In genomic region chr13:58452651-58453413, GRCm38 (mm10) we compare ENCODE assay signal across 8 mouse cellular contexts. TPM values are rescaled to one million over a fixed set of nuclear protein-coding genes. Genes with fewer than 3 reads are reported as not detected.
DNase-seq lines count a peak whose midpoint lies in the region; ATAC-seq and TF ChIP-seq lines count a peak whose summit lies in the region.

No protein-coding gene starts in this region.

- no peak overlapping the region for H3K9ac ChIP-seq in embryonic facial prominence, embryonic 11.5 days (replicated peaks; ENCODE audit: low read length)
- H3K9ac ChIP-seq in limb, embryonic 12.5 days (replicated peaks) = peak overlapping the region; percentile 50

- peak overlapping the region; percentile 25 for H3K4me3 ChIP-seq in lung, adult 2 months (replicated peaks; ENCODE audit: extremely low read depth, low read depth, low read length)
- H3K4me3 ChIP-seq in embryonic facial prominence, embryonic 11.5 days (ENCODE audit: low read depth, low read length) = 0 out of 2 replicates have a peak overlapping the region, but pooled peaks have one; percentile 0
- peak overlapping the region; percentile 33 for H3K4me3 ChIP-seq in limb, embryonic 12.5 days (replicated peaks)
- H3K4me3 ChIP-seq in myocyte = peak overlapping the region; percentile 7

- TF ChIP-seq CTCF in lung, adult 2 months (IDR thresholded peaks at IDR 0.05; ENCODE audit: insufficient read depth, low read length) = no peak

- H3K4me2 ChIP-seq in embryonic facial prominence, embryonic 11.5 days (ENCODE audit: low read depth, low read length) = peak overlapping the region; percentile 36
- peak overlapping the region; percentile 58 for H3K4me2 ChIP-seq in limb, embryonic 12.5 days
- peak overlapping the region; percentile 64 for H3K4me2 ChIP-seq in myocyte (ENCODE audit: low read depth)

- intact Hi-C loops in heart, postnatal 36 days (cut with DNase I) = no loop called here

- no peak for TF ChIP-seq POLR2A in lung, adult 2 months (IDR thresholded peaks at IDR 0.05; ENCODE audit: borderline replicate concordance, extremely low read depth, low read depth, low read length)
- TF ChIP-seq POLR2A in myocyte (IDR thresholded peaks at IDR 0.05; ENCODE audit: insufficient read length, low read depth) = no peak

- no peak for ATAC-seq in embryonic facial prominence, embryonic 11.5 days (replicated peaks; ENCODE audit: insufficient number of reproducible peaks, low FRiP score, low TSS enrichment, low read depth)
- no peak for ATAC-seq in limb, embryonic 12.5 days (ENCODE audit: insufficient number of reproducible peaks, insufficient read depth, low FRiP score, low TSS enrichment, low read depth)

- H3K36me3 ChIP-seq in embryonic facial prominence, embryonic 11.5 days (replicated peaks; ENCODE audit: control insufficient read depth, insufficient read depth, low read depth, low read length) = no peaks in the 10 kb centered on the region
- no peaks in the 10 kb centered on the region for H3K36me3 ChIP-seq in limb, embryonic 12.5 days
- no peaks in the 10 kb centered on the region for H3K36me3 ChIP-seq in myocyte (ENCODE audit: control insufficient read depth, insufficient read depth)

- DNase-seq in lung, adult 2 months = peak; percentile 24
- DNase-seq in lung, postnatal 25 days (ENCODE audit: low spot score) = no peak
- DNase-seq in embryonic facial prominence, embryonic 11.5 days (ENCODE audit: low spot score) = peak; percentile 42
- DNase-seq in heart, postnatal 36 days = peak; percentile 22 to 31
- no peak for DNase-seq in right cerebral cortex, postnatal 10 days (ENCODE audit: low spot score in 2 of 2)
- DNase-seq in layer of hippocampus, postnatal 36 days = no peak

- 17% methylated on average over 32 of the region's 32 CpGs for WGBS in lung, adult 2 months
- 12% methylated on average over 32 of the region's 32 CpGs for WGBS in embryonic facial prominence, embryonic 11.5 days
- 14% methylated on average over 32 of the region's 32 CpGs for WGBS in limb, embryonic 12.5 days

- peaks cover 5% of the 10 kb centered on the region for H3K4me1 ChIP-seq in lung, adult 2 months (ENCODE audit: control insufficient read depth, insufficient read depth, low read length)
- H3K4me1 ChIP-seq in embryonic facial prominence, embryonic 11.5 days (ENCODE audit: control insufficient read depth, insufficient read depth, low read length) = no peaks in the 10 kb centered on the region
- peaks cover 27% of the 10 kb centered on the region for H3K4me1 ChIP-seq in limb, embryonic 12.5 days (replicated peaks)

- no peaks in the 10 kb centered on the region for H3K9me3 ChIP-seq in embryonic facial prominence, embryonic 11.5 days (replicated peaks; ENCODE audit: control insufficient read depth, low read length)
- no peaks in the 10 kb centered on the region for H3K9me3 ChIP-seq in limb, embryonic 12.5 days

- no peak overlapping the region for H3K27ac ChIP-seq in embryonic facial prominence, embryonic 11.5 days (replicated peaks; ENCODE audit: low read depth, low read length)
- no peak overlapping the region for H3K27ac ChIP-seq in limb, embryonic 12.5 days

- H3K79me2 ChIP-seq in myocyte (ENCODE audit: control insufficient read depth, insufficient read depth) = no peaks in the 10 kb centered on the region

- no peak overlapping the region for H3ac ChIP-seq in myocyte (ENCODE audit: control insufficient read depth, insufficient read length)

- no peaks in the 10 kb centered on the region for H3K27me3 ChIP-seq in embryonic facial prominence, embryonic 11.5 days (ENCODE audit: control insufficient read depth, insufficient read depth, low read length)
- peaks cover 31% of the 10 kb centered on the region for H3K27me3 ChIP-seq in limb, embryonic 12.5 days
- H3K27me3 ChIP-seq in myocyte (ENCODE audit: control insufficient read depth, insufficient read depth, insufficient read length) = no peaks in the 10 kb centered on the region

TF ChIP-seq in myocyte, 11 proteins besides CTCF, POLR2A, EP300 and RAD21:
- TF ChIP-seq POLR2AphosphoS2 (IDR thresholded peaks at IDR 0.05; ENCODE audit: insufficient read length, low read depth) = no peak
- TF ChIP-seq SRF (IDR thresholded peaks at IDR 0.05; ENCODE audit: control insufficient read depth, insufficient read length, low read depth) = no peak
- TF ChIP-seq TCF3 (IDR thresholded peaks at IDR 0.05; ENCODE audit: insufficient read length, low read depth) = no peak
- no peak for TF ChIP-seq E2F4 (IDR thresholded peaks at IDR 0.05; ENCODE audit: insufficient read depth)
- no peak for TF ChIP-seq TCF12 (IDR thresholded peaks at IDR 0.05; ENCODE audit: insufficient read depth, poor library complexity, severe bottlenecking)
- no peak for TF ChIP-seq USF1 (IDR thresholded peaks at IDR 0.05; ENCODE audit: low read depth)
- TF ChIP-seq REST (IDR thresholded peaks at IDR 0.05; ENCODE audit: insufficient read depth, insufficient read length) = no peak
- TF ChIP-seq MAX (IDR thresholded peaks at IDR 0.05; ENCODE audit: low read depth) = no peak
- no peak for TF ChIP-seq MYOG (IDR thresholded peaks at IDR 0.05; ENCODE audit: control insufficient read depth in 1 of 3, insufficient read depth in 1 of 3, insufficient read length in 2 of 3, low read depth in 2 of 3)
- TF ChIP-seq CEBPB (IDR thresholded peaks at IDR 0.05; ENCODE audit: insufficient read depth, poor library complexity, severe bottlenecking) = no peak
- TF ChIP-seq MYOD1 (IDR thresholded peaks at IDR 0.05; ENCODE audit: control insufficient read depth in 1 of 3, insufficient read length in 2 of 3, low read depth in 2 of 3) = no peak
TF ChIP-seq in myocyte: peak in this region for 0.

RNA-seq across cellular contexts. Expression of gene Hnrnpk, which starts 49.7 kb away (rescaled TPM):
- 192 and 290 TPM in 2 replicates for polyA plus RNA-seq in lung, adult 2 months (2012; rRNA removed)
- 2,512 and 2,650 TPM in 2 replicates for polyA plus RNA-seq in embryonic facial prominence, embryonic 11.5 days (2014; fragmentation: Nextera tagmentation; extraction: Ambion mirVana)
- total RNA-seq in heart, postnatal 36 days (2021) = 100 to 1,000 TPM; 414 to 472 TPM
- 2,059 and 2,098 TPM in 2 replicates for polyA plus RNA-seq in limb, embryonic 12.5 days (2016; fragmentation: Nextera tagmentation; extraction: Ambion mirVana)
- 289 TPM for polyA plus RNA-seq in myocyte (2012; fragmentation: generic; extraction: Trizol)
- 100 to 1,000 TPM; 670 to 686 TPM for total RNA-seq in layer of hippocampus, postnatal 36 days (2021)

RNA-seq across cellular contexts. Expression of gene Rmi1, which starts 50.8 kb away (rescaled TPM):
- 8.7 and 9.7 TPM in 2 replicates for polyA plus RNA-seq in lung, adult 2 months (2012; rRNA removed)
- polyA plus RNA-seq in embryonic facial prominence, embryonic 11.5 days (2014; fragmentation: Nextera tagmentation; extraction: Ambion mirVana) = 34.4 and 37.0 TPM in 2 replicates
- 10 to 100 TPM in 1 of 2 experiments, 1 to 10 TPM in 1; 8.6 to 10.1 TPM for total RNA-seq in heart, postnatal 36 days (2021)
- 31.2 and 33.0 TPM in 2 replicates for polyA plus RNA-seq in limb, embryonic 12.5 days (2016; fragmentation: Nextera tagmentation; extraction: Ambion mirVana)
- 5.2 TPM for polyA plus RNA-seq in myocyte (2012; fragmentation: generic; extraction: Trizol)
- total RNA-seq in layer of hippocampus, postnatal 36 days (2021) = 10 to 100 TPM; 17.7 to 19.5 TPM

Comparison
In these comparisons a context has a peak if more than half of its experiments do, and no peak if none do; other contexts are left out.
1. DNase-seq: peak in lung, adult 2 months (single experiment), embryonic facial prominence, embryonic 11.5 days (single experiment) and heart, postnatal 36 days (2 of 2); none in lung, postnatal 25 days (single experiment), right cerebral cortex, postnatal 10 days (0 of 2) and layer of hippocampus, postnatal 36 days (0 of 2).
2. Peak in every context shown above with its lines, with median percentiles within 50 percentile points of each other: H3K4me3 ChIP-seq and H3K4me2 ChIP-seq.